12 mouse cellular contexts compared by ENCODE assay signal in the genomic region with DNA sequence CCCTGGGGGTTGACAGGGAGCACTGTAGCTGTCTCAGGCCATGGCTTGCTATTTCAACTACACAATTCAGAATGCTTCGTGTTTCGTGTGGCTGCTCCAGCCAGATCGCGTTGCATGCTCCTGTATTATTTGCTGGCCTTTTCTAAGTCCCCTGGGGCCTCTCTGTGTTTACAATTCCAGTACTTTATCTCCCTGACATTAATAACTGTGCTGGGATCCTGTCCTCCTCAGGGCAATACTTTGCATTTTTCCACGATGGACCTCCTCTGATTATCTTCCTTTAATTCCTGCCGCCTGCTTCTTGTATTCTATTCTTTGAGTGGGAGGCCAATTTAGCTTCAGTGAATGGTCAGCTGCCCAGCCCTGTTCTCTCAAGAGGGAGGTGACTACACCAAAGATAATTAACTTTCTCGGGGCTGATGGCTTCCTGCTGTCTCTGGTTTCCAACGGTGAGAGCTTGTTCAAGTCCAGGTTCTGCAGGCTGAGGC.
DNase-seq lines count a peak whose midpoint lies in the region; ATAC-seq and TF ChIP-seq lines count a peak whose summit lies in the region.
"Had no signal": no experiment of that assay in that cellular context is flagged by ENCODE, and none has a peak within 500 bp of the region (broad histone marks: within the 10 kb centered on the region; RNA-seq: fewer than 3 reads in every experiment).

No protein-coding gene starts in this region.

- H3K27me3 ChIP-seq in forebrain, embryonic 10.5 days (ENCODE audit: poor library complexity, severe bottlenecking) = 0 out of 2 replicates have a peak, but pooled peaks cover 8% of the 10 kb centered on the region
- no peaks in the 10 kb centered on the region for H3K27me3 ChIP-seq in forebrain, embryonic 13.5 days
- H3K27me3 ChIP-seq in heart, embryonic 11.5 days (ENCODE audit: control insufficient read depth, insufficient read depth, low read length) = no peaks in the 10 kb centered on the region
- no peaks in the 10 kb centered on the region for H3K27me3 ChIP-seq in limb, embryonic 12.5 days
- H3K27me3 ChIP-seq in cerebellum, adult 2 months (ENCODE audit: control insufficient read depth, insufficient read depth, low read length) = no peaks in the 10 kb centered on the region
- H3K27me3 ChIP-seq: heart, embryonic 15.5 days had no signal

- peak overlapping the region; percentile 66 for H3K27ac ChIP-seq in forebrain, embryonic 10.5 days
- no peak overlapping the region for H3K27ac ChIP-seq in forebrain, embryonic 13.5 days
- peak overlapping the region; percentile 59; the same call in 1 of the 2 replicates for H3K27ac ChIP-seq in heart, embryonic 11.5 days (ENCODE audit: low read depth, low read length)
- H3K27ac ChIP-seq in limb, embryonic 12.5 days = peak overlapping the region; percentile 64; the same call in 1 of the 2 replicates
- no peak overlapping the region for H3K27ac ChIP-seq in cerebellum, adult 2 months (ENCODE audit: insufficient read depth, low read length)
- H3K27ac ChIP-seq: heart, embryonic 15.5 days had no signal

- H3K4me3 ChIP-seq in forebrain, embryonic 10.5 days = no peak overlapping the region
- no peak overlapping the region for H3K4me3 ChIP-seq in forebrain, embryonic 13.5 days
- no peak overlapping the region for H3K4me3 ChIP-seq in heart, embryonic 11.5 days (ENCODE audit: low read depth, low read length)
- H3K4me3 ChIP-seq in limb, embryonic 12.5 days (replicated peaks) = no peak overlapping the region
- no peak overlapping the region for H3K4me3 ChIP-seq in cerebellum, adult 2 months (replicated peaks; ENCODE audit: insufficient read depth, low read depth, low read length)
- H3K4me3 ChIP-seq: heart, embryonic 15.5 days had no signal

- H3K4me2 ChIP-seq in forebrain, embryonic 13.5 days = no peak overlapping the region
- H3K4me2 ChIP-seq in heart, embryonic 11.5 days = no peak overlapping the region
- H3K4me2 ChIP-seq in limb, embryonic 12.5 days = no peak overlapping the region
- H3K4me2 ChIP-seq: heart, embryonic 15.5 days had no signal

- TF ChIP-seq CTCF in cerebellum, adult 2 months (IDR thresholded peaks at IDR 0.05; ENCODE audit: borderline replicate concordance, insufficient read depth, low read depth, low read length) = no peak

- H3K36me3 ChIP-seq in forebrain, embryonic 10.5 days (replicated peaks) = peaks cover 3% of the 10 kb centered on the region; the same call in 1 of the 2 replicates
- H3K36me3 ChIP-seq in forebrain, embryonic 13.5 days (ENCODE audit: poor library complexity, severe bottlenecking) = 0 out of 2 replicates have a peak, but pooled peaks cover 3% of the 10 kb centered on the region
- no peaks in the 10 kb centered on the region for H3K36me3 ChIP-seq in heart, embryonic 11.5 days (ENCODE audit: control insufficient read depth, insufficient read depth, low read length)
- no peaks in the 10 kb centered on the region for H3K36me3 ChIP-seq in limb, embryonic 12.5 days
- H3K36me3 ChIP-seq: G1E; heart, embryonic 15.5 days had no signal

- H3K9ac ChIP-seq in forebrain, embryonic 13.5 days = no peak overlapping the region
- H3K9ac ChIP-seq in heart, embryonic 11.5 days (ENCODE audit: low read depth, low read length) = no peak overlapping the region
- H3K9ac ChIP-seq in limb, embryonic 12.5 days (replicated peaks) = no peak overlapping the region
- H3K9ac ChIP-seq: heart, embryonic 15.5 days had no signal

- no peak for TF ChIP-seq POLR2A in cerebellum, adult 2 months (IDR thresholded peaks at IDR 0.05; ENCODE audit: borderline replicate concordance, insufficient read depth, low read length)

- H3K9me3 ChIP-seq in forebrain, embryonic 10.5 days = no peaks in the 10 kb centered on the region
- H3K9me3 ChIP-seq in forebrain, embryonic 13.5 days (replicated peaks) = no peaks in the 10 kb centered on the region
- H3K9me3 ChIP-seq in heart, embryonic 11.5 days (replicated peaks; ENCODE audit: control insufficient read depth, low read length) = no peaks in the 10 kb centered on the region
- H3K9me3 ChIP-seq in limb, embryonic 12.5 days = peaks cover 5% of the 10 kb centered on the region
- H3K9me3 ChIP-seq: G1E; heart, embryonic 15.5 days had no signal

- no peak for DNase-seq in forebrain, embryonic 10.5 days (ENCODE audit: extremely low spot score, low spot score)
- DNase-seq in lung, postnatal 10 days = peak; percentile 26
- DNase-seq in lung, postnatal 14 days = no peak
- DNase-seq in cerebellum, adult 2 months = no peak
- DNase-seq: spleen, adult 18-20 months; thymus, adult 18-20 months had no signal

- H3K4me1 ChIP-seq in forebrain, embryonic 10.5 days = peaks cover 49% of the 10 kb centered on the region
- peaks cover 9% of the 10 kb centered on the region; the same call in 1 of the 2 replicates for H3K4me1 ChIP-seq in forebrain, embryonic 13.5 days
- H3K4me1 ChIP-seq in heart, embryonic 11.5 days (ENCODE audit: control insufficient read depth, insufficient read depth, low read length) = peaks cover 11% of the 10 kb centered on the region
- H3K4me1 ChIP-seq in limb, embryonic 12.5 days (replicated peaks) = peaks cover 24% of the 10 kb centered on the region
- H3K4me1 ChIP-seq in cerebellum, adult 2 months (ENCODE audit: control insufficient read depth, insufficient read depth, low read length) = no peaks in the 10 kb centered on the region

- 17% methylated on average over 8 of the region's 8 CpGs for WGBS in forebrain, embryonic 10.5 days
- 2% methylated on average over 8 of the region's 8 CpGs for WGBS in forebrain, embryonic 13.5 days
- 22% methylated on average over 8 of the region's 8 CpGs for WGBS in heart, embryonic 11.5 days (ENCODE audit: insufficient replicate concordance)
- 40% methylated on average over 8 of the region's 8 CpGs for WGBS in limb, embryonic 12.5 days
- 43% methylated on average over 8 of the region's 8 CpGs for WGBS in cerebellum, adult 2 months

- no peak for ATAC-seq in forebrain, embryonic 13.5 days
- no peak for ATAC-seq in heart, embryonic 11.5 days (replicated peaks; ENCODE audit: insufficient number of reproducible peaks, low FRiP score, low TSS enrichment)
- no peak for ATAC-seq in limb, embryonic 12.5 days (ENCODE audit: insufficient number of reproducible peaks, insufficient read depth, low FRiP score, low TSS enrichment, low read depth)
- ATAC-seq in megakaryocyte progenitor cell, adult 5-6 weeks (replicated peaks; ENCODE audit: poor library complexity) = no peak

Comparison
In these comparisons a context has a peak if more than half of its experiments do, and no peak if none do; other contexts are left out.
1. H3K27ac ChIP-seq: peak in forebrain, embryonic 10.5 days (single experiment), heart, embryonic 11.5 days (single experiment) and limb, embryonic 12.5 days (single experiment); none in forebrain, embryonic 13.5 days (single experiment) and cerebellum, adult 2 months (single experiment).